Mouse (Mus musculus): Measurements from ENCODE around the gene Tiam1.

The Tiam1 gene

GRCm38 (mm10) chr16:90016046-90016445, 127.5 kb downstream of the Tiam1 start:
- CTCF ChIA-PET = no interaction called here
- POLR2A ChIA-PET = no interaction called here

- ChIA-PET CTCF (no interaction called here), POLR2A (interaction anchor here in 1 of 4 experiments (1.1 kb wide), 1 partner anchor 8 kb away, joined by 3 read pairs; no protein-coding TSS in a partner anchor)
These were observed 129.0 kb downstream of the Tiam1 start for GRCm38 (mm10) chr16:90014596-90014995.

DNA sequence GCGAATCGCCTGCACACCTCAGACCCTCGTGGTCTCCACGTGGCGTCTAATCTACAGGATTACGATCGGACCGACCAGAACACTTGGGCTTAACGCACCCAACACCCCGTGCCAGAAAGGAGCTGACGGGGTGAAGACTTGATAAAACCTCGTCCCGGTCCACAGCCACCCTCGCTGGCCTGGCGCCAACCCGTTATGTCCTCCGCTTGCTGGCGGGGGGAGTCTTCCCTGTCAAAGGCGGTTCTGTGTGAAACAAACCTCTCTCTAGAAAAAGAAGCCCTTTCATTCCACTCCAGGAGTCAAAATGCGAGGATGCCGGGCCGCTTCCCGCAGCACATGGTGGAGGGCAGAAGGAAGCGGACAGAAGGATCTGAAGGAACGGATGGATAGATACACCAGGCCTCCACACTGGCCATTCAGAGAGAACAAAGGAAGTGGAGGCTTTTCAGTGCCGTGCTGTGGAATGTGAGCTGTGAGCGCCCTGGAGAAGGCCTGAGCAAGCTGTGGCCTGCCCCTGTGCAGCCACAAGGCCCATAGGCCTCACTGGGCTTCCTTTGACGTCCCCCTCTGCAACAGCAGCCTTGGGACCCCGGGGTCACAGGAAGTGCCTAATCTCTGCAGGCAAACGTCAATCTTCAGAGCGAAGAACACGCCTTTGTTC, 131.9 kb downstream of the Tiam1 start:
- ChIA-PET CTCF (interaction anchor here in 1 of 4 experiments (0.8 kb wide), 1 partner anchor 144 kb away, joined by 3 read pairs; no protein-coding TSS in a partner anchor), POLR2A (interaction anchor here in 3 of 4 experiments (0.6 to 1.5 kb wide), 3 partner anchors 41 to 144 kb away, joined by 3 to 7 read pairs (median 4); partner anchors contain the start of gene Tiam1 (in 1 of the 3))

DNA sequence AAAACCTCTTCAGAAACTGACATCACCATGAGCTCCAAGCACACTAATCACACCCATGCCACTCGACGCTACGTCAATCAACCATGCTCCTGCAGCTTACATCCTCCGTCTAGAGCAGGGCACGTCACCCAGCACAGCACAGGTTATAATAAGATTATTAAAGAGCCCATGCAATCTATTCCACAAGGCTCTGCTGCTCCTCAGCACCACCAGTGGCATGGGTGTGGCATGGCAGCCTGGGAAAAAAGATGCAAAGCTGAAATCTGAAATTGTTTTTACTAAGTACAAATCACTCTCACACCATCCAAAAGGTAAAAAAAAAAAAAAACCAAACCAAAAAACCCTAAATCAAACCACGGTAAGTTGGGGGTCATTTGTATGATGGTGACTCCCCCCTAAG, 135.1 kb downstream of the Tiam1 start:
- POLR2A ChIA-PET = interaction anchor here in 1 of 4 experiments (0.7 to 1.5 kb wide), 2 partner anchors 12 to 686 kb away, joined by 3 to 5 read pairs; no protein-coding TSS in a partner anchor
- CTCF ChIA-PET = interaction anchor here in 1 of 4 experiments (0.7 kb wide), 1 partner anchor 866 kb away, joined by 3 read pairs; no protein-coding TSS in a partner anchor

GRCm38 (mm10) chr16:90007391-90007977, 136.1 kb downstream of the Tiam1 start:
- CTCF ChIA-PET = no interaction called here
- POLR2A ChIA-PET = interaction anchor here in 1 of 4 experiments (1.5 kb wide), 1 partner anchor 13 kb away, joined by 5 read pairs; no protein-coding TSS in a partner anchor

GRCm38 (mm10) chr16:90003556-90003955, 140.0 kb downstream of the Tiam1 start:
- CTCF ChIA-PET = interaction anchor here in 1 of 4 experiments (0.6 kb wide), 1 partner anchor 1311 kb away, joined by 3 read pairs; no protein-coding TSS in a partner anchor
- POLR2A ChIA-PET = interaction anchor here in 1 of 4 experiments (0.7 kb wide), 1 partner anchor 110 kb away, joined by 3 read pairs; no protein-coding TSS in a partner anchor

DNA sequence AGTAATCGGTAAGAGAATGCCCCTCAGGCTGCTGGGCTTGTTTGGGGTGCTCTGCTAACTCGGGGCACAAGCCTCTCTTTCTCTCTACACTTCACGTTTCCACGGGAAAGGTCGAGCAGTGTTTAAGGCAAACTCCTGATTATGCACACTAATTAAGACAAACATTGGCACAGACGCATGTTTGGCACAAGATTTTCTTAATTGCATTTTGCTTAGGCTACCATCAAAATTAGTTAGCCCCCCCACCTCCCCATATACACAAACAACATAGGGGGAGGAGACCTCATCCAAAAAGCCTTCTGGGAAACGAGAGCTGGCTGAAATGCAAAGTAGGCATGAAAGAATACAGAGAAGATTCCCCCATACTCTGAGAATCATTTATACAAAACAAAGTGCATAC, 148.4 kb downstream of the Tiam1 start:
- ChIA-PET CTCF (no interaction called here), POLR2A (no interaction called here)

DNA sequence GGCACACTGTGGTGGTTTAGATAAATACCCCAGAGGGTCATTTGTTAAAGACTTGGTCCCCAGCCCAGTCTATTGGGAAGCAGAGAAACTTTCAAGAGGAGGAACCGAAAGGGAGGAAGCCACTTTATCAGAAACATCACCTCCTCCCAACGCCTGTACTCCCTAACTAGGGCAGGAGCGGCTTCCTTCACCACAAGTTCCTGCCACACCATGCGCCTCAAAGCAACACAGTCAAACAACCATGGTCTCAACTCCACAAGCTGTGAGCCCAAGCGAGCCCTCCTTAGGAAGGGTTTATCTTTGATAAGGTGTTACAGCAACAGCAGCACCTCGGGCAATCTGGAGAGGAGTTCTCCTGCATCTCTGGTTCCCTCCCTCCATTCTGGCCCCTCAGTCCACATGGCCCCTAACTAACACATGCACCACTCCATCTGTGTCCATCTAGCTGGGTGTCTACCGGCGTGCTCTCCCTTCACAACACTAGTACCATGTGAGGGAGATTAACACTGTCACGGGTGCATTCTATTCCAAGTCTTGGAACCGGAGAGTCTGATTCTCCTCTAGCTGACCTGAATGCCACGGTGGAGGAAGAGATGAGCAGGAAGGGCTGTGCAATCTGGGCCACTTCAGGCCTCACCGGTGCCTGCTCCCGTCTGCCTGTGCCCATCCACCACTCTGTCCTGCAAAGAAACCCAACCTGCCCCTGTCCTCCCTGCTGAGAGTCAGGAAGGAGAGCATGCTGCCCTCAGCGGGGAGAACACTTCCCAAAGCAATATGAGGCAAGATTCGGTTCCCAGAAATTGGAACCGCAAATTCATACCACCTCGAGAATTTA, 149.4 kb downstream of the Tiam1 start:
- POLR2A ChIA-PET = interaction anchor here in 1 of 4 experiments (0.6 kb wide), 1 partner anchor 170 kb away, joined by 3 read pairs; no protein-coding TSS in a partner anchor
- CTCF ChIA-PET = interaction anchor here in 1 of 4 experiments (0.5 kb wide), 1 partner anchor 86 kb away, joined by 4 read pairs; no protein-coding TSS in a partner anchor

DNA sequence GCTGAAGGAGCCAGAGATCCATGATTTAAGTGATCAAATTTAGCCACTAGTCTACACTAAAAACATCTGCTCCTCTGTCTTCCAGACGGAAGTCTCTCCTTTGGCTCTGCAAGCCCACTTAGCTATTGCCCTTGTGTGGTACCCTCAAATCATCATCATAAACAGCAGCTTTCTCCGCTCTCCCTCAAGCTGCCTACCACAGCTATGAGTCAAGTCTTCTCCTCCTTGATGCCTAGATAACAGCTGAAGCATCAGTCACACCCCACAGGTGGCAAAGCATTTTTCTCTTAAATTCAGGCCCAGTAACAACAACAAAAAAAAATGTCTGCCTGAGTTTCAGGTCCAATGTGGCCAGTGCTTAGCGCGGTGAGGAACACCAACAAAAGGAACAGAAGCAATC, 150.1 kb downstream of the Tiam1 start:
- POLR2A ChIA-PET = interaction anchor here in 1 of 4 experiments (0.6 kb wide), 1 partner anchor 143 kb away, joined by 4 read pairs; no protein-coding TSS in a partner anchor
- CTCF ChIA-PET = no interaction called here

- ChIA-PET POLR2A (interaction anchor here in 2 of 4 experiments (0.7 to 1.7 kb wide), 3 partner anchors 9 to 229 kb away, joined by 3 read pairs; partner anchors contain the start of gene Sod1 (in 1 of the 2)), CTCF (interaction anchor here in 3 of 4 experiments (0.6 to 1.2 kb wide), 5 partner anchors 47 to 1583 kb away, joined by 3 to 4 read pairs (median 3); no protein-coding TSS in a partner anchor)
These were observed 151.8 kb downstream of the Tiam1 start for GRCm38 (mm10) chr16:89991701-89992152.

- POLR2A ChIA-PET = interaction anchor here in 3 of 4 experiments (0.6 to 1.2 kb wide), 5 partner anchors 15 to 218 kb away, joined by 3 to 5 read pairs (median 3); partner anchors contain the start of gene Tiam1 (in 1 of the 3)
These were observed 153.1 kb downstream of the Tiam1 start for GRCm38 (mm10) chr16:89990288-89990955.

GRCm38 (mm10) chr16:89989816-89990215, 153.8 kb downstream of the Tiam1 start:
- ChIA-PET CTCF (interaction anchor here in 3 of 4 experiments (0.6 to 1.4 kb wide), 3 partner anchors 49 to 181 kb away, joined by 3 read pairs; no protein-coding TSS in a partner anchor), POLR2A (interaction anchor here in 3 of 4 experiments (0.6 to 1.2 kb wide), 5 partner anchors 10 to 154 kb away, joined by 3 to 6 read pairs (median 4); partner anchors contain the start of gene Tiam1 (in 1 of the 3))

More at GRCm38 (mm10) chr16:89990288-89990955, 153.1 kb downstream of the Tiam1 start:
- CTCF ChIA-PET = interaction anchor here in 2 of 4 experiments (1.0 to 1.4 kb wide), 2 partner anchors 49 to 180 kb away, joined by 3 read pairs; no protein-coding TSS in a partner anchor

DNA sequence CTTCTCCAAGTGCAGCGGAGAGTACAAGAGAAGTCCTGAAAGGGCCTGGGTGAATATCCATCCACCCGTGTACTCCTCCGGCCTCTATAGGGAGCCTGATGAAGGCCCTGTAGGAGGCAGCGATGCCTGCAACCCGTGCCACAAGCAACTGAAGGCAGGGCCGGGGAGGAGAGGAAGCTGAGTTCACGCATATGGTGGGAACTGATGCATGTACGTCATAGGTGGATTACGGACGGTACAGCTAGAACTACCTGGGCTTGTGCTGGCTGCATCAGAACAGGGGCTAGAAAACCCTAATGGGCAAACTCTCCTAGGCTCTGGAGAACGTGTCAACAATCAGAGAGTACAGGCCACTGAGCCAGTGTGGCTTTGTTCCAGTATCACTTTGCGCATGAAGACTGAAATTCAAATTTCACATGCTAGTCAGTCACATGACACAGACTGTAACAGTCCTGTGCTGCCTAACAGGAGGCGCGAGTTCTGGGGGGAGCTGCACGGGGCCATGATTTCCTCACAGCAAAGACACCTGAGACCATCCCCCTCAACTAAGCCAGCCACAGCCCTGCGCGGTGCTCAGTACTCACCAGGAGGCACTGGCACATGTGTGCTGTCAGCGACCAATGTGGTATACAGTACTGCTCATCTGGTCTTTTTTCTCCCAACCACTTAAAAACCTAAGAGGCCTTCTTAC, 156.8 kb downstream of the Tiam1 start:
- CTCF ChIA-PET = interaction anchor here in 2 of 4 experiments (0.7 to 1.3 kb wide), 2 partner anchors 32 to 181 kb away, joined by 3 to 22 read pairs; no protein-coding TSS in a partner anchor
- POLR2A ChIA-PET = interaction anchor here in 2 of 4 experiments (0.5 to 1.5 kb wide), 11 partner anchors 10 to 1741 kb away, joined by 3 to 7 read pairs (median 3); partner anchors contain the start of gene Sod1 (in 1 of the 2)

DNA sequence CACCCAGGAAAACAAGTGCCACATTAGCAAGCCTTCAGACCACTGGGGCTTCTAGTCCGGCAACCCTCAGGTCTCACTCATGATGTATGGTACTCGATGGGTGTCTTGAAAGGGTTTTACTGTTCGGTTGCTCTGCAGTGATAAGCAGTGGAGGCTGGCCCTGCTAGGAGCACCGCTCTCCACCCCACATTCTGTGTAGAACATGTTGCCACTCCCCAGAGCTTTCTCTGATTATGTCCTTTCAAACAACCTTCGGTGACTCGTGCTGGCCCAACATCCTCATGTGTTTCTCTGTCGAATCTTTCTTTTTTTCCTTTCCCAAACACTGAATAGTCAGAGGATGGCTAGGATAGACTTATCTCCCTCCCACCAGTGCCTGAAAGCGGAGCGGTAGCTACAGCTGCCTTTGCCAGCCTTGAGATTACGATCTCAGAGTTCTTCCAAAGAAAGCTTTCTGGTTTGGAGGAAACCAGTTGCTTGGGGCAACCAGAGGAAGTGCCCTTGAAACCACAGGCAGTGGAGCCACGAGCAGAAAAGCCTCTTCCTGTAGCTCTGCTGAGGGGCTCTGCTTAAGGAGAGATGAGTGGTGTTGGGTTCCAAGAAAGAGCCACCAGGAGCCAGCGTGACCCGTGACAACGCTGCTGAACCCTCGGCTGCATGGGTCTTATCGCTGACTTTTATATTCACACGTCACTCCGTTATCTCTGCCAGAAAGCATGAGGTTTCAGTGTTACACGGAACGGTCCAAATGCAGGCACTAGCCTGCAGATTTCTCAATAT, 157.7 kb downstream of the Tiam1 start:
- ChIA-PET POLR2A (interaction anchor here in 2 of 4 experiments (0.5 to 1.5 kb wide), 9 partner anchors 9 to 234 kb away, joined by 3 to 6 read pairs (median 3); partner anchors contain the start of gene Sod1 (in 1 of the 2)), CTCF (interaction anchor here in 2 of 4 experiments (0.6 to 1.3 kb wide), 2 partner anchors 182 to 184 kb away, joined by 3 to 4 read pairs; no protein-coding TSS in a partner anchor)

DNA sequence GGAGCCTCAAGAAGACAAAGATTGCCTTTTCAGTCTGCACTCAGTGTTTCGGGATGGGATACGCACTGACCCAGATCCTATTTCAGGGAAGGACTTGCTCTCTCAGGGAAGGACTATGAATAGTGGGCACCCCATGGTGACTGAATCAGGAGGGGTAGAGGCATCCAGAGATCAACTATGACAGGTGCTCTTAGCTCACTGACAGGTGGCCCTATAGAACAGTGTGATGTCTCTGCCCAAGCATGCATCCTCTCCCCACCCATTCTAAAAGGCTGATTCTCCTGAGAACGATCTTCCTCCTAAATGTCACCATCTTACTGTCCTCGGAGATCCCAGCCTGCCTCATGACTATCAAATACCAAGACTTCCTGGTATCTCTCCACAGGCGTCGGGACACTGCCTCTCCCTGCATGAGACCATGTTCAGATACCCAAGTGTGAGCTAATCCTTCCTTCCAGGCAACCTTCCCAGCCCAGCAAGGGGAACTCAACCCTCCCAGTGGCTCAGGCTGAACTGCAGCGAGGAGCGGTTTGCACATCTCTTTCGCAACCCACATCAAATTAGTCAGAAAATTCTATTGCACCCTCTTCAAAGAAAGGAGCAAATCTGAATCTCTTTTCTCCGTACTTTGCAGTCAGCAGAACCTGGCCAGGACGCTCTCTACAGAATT, 163.4 kb downstream of the Tiam1 start:
- POLR2A ChIA-PET = interaction anchor here in 3 of 4 experiments (0.6 to 1.7 kb wide), 7 partner anchors 9 to 240 kb away, joined by 3 to 6 read pairs (median 3); partner anchors contain the start of gene Sod1 (in 1 of the 3)
- CTCF ChIA-PET = interaction anchor here in 1 of 4 experiments (0.6 kb wide), 1 partner anchor 154 kb away, joined by 6 read pairs; no protein-coding TSS in a partner anchor
